Mouse (Mus musculus) urinary bladder, postnatal 36 days (tissue): ENCODE data around the gene Arid5a.

Experiments
- DNase-seq, 2 experiments: peaks; one replicate each; pipeline ENCODE4 v3.0.0; 2022; ENCODE audit warnings: low spot score in 2 of 2, mixed read lengths in 1 of 2

The Arid5a gene

GRCm38 (mm10) chr1:36293470-36293869, 14.1 kb upstream of the Arid5a start:
- DNase-seq: no peak

- no peak for DNase-seq
Measured at GRCm38 (mm10) chr1:36294402-36294801, 13.1 kb upstream of the Arid5a start.

GRCm38 (mm10) chr1:36296466-36297149, 10.9 kb upstream of the Arid5a start:
- DNase-seq: no peak

- no peak for DNase-seq
Measured at GRCm38 (mm10) chr1:36298107-36298506, 9.4 kb upstream of the Arid5a start.

GRCm38 (mm10) chr1:36299126-36299525, 8.4 kb upstream of the Arid5a start:
- no peak for DNase-seq

GRCm38 (mm10) chr1:36299676-36300075, 7.9 kb upstream of the Arid5a start:
- no peak for DNase-seq

GRCm38 (mm10) chr1:36300486-36300885, 7.0 kb upstream of the Arid5a start:
- DNase-seq: no peak

GRCm38 (mm10) chr1:36302273-36302672, 5.3 kb upstream of the Arid5a start:
- no peak for DNase-seq

- no peak for DNase-seq
Measured at GRCm38 (mm10) chr1:36302957-36303356, 4.6 kb upstream of the Arid5a start.

GRCm38 (mm10) chr1:36303381-36304320, 3.9 kb upstream of the Arid5a start:
- DNase-seq: peak; percentile 65 to 83

GRCm38 (mm10) chr1:36304764-36305163, 2.8 kb upstream of the Arid5a start:
- peak in 1 of 2 experiments; percentile 20 for DNase-seq

GRCm38 (mm10) chr1:36306120-36306519, 1.4 kb upstream of the Arid5a start:
- no peak for DNase-seq

GRCm38 (mm10) chr1:36307121-36307494, 425 bp upstream of the Arid5a start:
- DNase-seq: no peak

GRCm38 (mm10) chr1:36308451-36308901, 943 bp downstream of the Arid5a start:
- DNase-seq: no peak

GRCm38 (mm10) chr1:36308966-36309475, 1.5 kb downstream of the Arid5a start:
- DNase-seq: no peak

- DNase-seq: peak in 1 of 2 experiments; percentile 25
Measured at GRCm38 (mm10) chr1:36309498-36309901, 2.0 kb downstream of the Arid5a start.

GRCm38 (mm10) chr1:36314959-36315775, 7.6 kb downstream of the Arid5a start:
- DNase-seq: no peak

GRCm38 (mm10) chr1:36315776-36316100, 8.2 kb downstream of the Arid5a start:
- no peak for DNase-seq

- no peak for DNase-seq
Measured at GRCm38 (mm10) chr1:36321164-36321563, 13.6 kb downstream of the Arid5a start.

- no peak for DNase-seq
Measured at GRCm38 (mm10) chr1:36321829-36322573, 14.5 kb downstream of the Arid5a start.

- DNase-seq: no peak
Measured at GRCm38 (mm10) chr1:36323076-36323475, 15.5 kb downstream of the Arid5a start.
